Mouse (Mus musculus): ENCODE measurements around the gene Fam76b. TPM values are rescaled to one million over a fixed set of nuclear protein-coding genes. Genes with fewer than 3 reads are reported as not detected.

Gene Fam76b
- polyA plus RNA-seq (2012; rRNA removed; ENCODE audit: low replicate concordance), result 0.78 and 3.6 TPM in 2 replicates

GRCm38 (mm10) chr9:13827406-13828086, at the start of gene Fam76b:
TSS of gene Fam76b (plus strand) at chr9:13827716.

GRCm38 (mm10) chr9:13826832-13827405, 597 bp upstream of the Fam76b start, which contains the start of gene Cep57:
TSS of gene Cep57 (minus strand) at chr9:13827107.

Other genes starting within 250 kb of the Fam76b start
- 30.3 and 106 TPM in 2 replicates for gene Mtmr2, start 79.3 kb upstream of the Fam76b start, polyA plus RNA-seq (2012; rRNA removed; ENCODE audit: low replicate concordance)
- gene Cep57, start 609 bp upstream of the Fam76b start, polyA plus RNA-seq (2012; rRNA removed; ENCODE audit: low replicate concordance), result 1.7 and 1.9 TPM in 2 replicates

Measured in duodenum, adult 2 months (tissue).